Mouse (Mus musculus): ENCODE data around the gene Smc2. TPM values are rescaled to one million over a fixed set of nuclear protein-coding genes. Genes with fewer than 3 reads are reported as not detected.
"Not testable (repeated sequence)": the region's sequence is repeated elsewhere in the genome, so short reads cannot be mapped to it uniquely, and the experiment has no call there.

The Smc2 gene
- total RNA-seq (2021) = 1 to 10 TPM; 1.0 to 2.5 TPM
- long read RNA-seq, experiment 1 = 0 reads
- long read RNA-seq, experiment 2 = 0 reads

DNA sequence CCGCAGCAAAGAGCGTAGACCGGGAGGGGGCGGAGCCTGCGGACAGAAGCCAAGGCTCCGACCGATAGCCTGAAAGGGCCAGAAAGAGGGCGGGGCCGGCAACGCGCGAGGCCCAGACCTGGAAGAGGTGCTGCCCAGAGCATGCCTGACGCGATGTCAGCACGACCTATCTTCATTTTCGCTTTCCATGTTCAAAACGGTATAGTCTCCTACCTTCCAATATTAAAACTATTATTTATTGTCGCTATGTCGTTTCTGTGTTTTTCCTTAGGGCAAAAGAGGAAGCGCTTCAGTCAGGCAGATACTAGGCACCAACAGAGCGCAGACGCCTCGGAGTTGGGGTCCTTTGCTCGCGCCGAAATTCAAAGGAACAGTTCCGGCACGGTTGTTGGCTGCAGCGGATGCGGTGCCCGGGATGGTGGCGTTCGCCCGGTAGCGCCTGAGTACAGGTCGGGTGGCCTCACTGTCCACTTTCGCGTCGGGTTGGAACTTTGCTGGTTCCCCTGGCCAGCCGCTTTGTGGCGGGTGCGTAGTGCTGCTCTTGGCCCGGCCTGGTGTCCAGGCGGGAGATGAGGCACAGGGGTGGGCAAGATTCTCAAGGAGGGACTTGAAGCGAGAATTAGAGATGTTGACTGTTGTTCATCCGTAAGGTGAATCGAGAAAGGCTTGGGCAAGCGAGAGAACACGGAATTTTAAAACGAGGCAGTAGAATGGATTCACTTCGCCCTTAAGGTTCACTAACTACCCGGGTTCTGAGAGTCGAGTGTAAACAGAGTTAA lies at the start of gene Smc2:
Gene Smc2, plus strand, starts transcription at position 358 of the 779 bp plus-strand sequence.
- peak; percentile 91 for DNase-seq

- DNase-seq = no peak
These were observed 27.5 kb upstream of the Smc2 start for GRCm38 (mm10) chr4:52411587-52411986.

DNA sequence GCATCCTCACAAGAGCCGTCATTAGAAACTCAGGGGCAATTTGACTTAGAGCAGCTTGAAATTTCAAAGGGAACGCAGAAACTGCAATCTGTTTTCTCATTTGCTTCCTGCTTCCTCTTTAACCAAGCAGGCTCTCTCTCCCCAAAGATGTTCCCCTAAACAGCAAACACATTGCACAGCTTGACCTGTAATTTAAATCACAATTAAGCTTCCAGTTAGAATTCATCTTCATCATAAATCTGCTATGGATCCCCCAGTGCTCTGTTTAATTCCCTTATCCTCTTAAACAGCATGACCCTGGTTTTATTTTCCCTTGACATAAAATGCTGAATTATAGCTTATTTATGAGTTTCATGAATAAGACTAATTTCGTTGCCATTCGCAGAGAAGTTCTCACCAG lies 15.4 kb upstream of the Smc2 start:
- no peak for DNase-seq

DNA sequence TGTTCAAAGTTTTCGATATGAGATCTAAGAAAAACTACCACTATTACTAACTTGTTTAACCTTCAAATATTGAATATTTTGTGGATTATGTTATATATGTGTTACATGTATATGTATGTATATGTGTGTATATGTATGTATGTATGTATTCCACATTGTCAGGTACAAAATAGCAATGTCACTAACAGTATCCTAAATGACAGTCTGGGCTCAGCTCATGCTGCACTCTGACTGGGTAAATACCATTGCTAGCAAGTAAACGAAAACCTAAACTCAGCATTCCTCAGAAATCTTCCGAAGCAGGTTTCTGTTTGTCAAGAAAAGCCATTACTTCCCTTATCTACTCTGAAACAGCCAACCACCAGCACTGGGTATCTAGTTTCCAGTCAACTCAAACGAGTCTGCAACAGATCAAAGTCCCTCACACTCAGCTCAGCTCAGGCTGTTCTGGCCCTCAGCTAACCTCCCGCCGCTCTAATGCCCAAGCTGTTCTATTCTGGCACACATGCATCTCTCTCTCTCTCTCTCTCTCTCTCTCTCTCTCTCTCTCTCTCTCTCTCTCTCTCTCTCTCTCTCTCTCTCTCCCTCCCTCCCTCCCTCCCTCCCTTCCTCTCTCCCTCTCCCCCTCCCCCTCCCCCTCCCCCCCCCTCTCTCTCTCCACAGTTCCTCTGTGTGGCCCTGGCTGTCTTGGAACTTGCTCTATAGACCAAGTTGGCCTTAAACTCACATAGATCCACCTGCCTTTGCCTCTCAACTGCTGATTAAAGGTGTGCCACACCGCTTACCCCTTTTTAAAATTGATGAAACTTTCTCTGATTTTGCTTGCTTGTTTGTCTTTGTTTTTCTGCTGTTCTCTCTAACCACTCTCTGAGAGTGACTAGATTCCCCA lies 9.5 kb upstream of the Smc2 start:
- DNase-seq = no peak

DNA sequence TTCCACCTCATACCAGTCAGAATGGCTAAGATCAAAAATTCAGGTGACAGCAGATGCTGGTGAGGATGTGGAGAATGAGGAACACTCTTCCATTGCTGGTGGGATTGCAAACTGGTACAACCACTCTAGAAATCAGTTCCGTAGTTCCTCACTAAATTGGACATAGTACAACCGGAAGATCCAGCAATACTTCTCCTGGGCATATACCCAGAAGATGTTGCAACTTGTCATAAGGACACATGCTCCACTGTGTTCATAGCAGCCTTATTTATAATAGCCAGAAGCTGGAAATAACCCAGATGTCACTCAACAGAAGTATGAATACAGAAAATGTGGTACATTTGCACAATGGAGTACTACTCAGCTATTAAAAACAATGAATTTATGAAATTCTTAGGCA lies 3.5 kb upstream of the Smc2 start:
- not testable (repeated sequence) for DNase-seq

DNA sequence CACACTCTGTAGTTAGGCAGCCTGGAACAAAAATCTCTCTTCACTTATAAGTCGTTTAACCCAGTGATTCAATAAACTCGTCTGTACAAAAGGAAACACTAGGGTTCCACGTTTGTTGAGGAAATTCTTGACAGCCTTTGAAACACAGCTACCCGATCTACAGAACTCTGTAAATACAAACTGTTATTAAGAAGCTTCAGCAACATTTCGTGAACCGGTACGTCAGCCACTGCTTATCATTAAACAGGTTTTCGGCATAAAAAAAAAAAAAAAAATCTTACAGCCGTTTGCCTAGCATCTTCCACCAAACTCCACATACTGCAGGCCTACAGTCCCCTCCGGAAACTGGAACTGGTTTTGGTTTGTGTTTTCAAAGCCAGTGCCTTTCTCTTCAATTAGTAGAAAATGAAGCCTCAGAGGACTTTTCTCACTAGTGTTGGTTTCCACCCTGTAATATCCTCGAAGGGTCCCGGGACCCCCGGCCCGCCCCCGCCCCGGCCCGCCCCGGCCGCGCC lies 615 bp upstream of the Smc2 start:
- no peak for DNase-seq

DNA sequence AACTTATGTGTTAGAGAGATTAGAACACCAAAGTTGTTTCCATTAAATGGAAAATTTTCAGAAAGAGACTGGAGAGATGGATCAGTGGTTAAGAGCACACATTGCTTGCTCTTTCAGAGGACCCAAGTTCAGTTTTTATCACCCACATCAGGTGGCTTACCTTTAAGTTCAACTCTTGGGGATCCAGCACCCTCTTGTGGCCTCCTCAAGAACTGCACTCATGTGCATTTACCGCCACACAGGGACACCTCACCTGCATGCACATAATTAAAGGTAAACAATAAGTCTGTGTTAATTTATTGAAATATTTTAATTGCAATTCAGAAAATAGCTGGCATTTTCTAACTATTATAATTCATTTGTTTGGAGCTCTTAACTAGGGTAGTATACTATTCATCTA lies 20.7 kb downstream of the Smc2 start:
- no peak for DNase-seq

- DNase-seq = no peak
These were observed 22.3 kb downstream of the Smc2 start for GRCm38 (mm10) chr4:52461321-52461720.

DNA sequence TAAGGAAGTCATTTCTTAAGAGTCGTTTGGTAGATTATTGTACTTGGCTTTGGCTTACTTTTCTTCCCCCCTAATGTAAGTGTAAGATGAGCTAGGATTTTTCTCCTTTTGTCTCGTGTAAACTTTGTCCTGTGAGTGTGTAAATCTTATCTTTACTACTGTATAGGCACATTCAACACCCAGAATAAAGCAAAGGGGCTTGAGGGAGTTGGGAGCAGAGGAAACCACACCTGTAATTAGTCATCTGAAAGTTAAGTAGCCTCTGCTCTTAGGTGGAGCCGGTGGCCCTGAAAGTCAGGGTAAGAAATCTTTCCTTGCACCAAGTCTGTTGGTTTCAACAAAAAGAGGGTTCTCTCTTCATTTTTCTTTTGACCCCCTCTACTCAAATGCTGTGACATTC lies 34.4 kb downstream of the Smc2 start:
- DNase-seq = no peak

DNA sequence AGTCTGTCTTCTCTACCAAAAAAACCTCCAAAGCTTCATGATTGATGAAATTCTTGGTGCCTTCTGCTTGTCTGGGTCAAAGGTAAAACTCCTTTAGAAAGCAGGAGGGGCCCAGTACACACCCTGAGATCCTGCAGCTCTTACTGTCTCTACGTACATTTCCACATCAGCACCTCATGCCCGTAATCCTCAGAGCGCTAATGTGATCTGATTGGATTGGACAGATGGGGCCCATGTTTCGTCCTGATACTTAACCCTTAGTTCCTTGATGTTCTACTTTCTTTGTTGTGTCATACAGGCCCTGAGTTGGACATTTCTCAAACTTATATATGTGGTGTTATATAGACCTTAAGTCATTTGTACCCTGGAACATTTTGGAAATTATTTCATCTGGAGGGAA lies 48.4 kb downstream of the Smc2 start:
- DNase-seq = no peak

DNA sequence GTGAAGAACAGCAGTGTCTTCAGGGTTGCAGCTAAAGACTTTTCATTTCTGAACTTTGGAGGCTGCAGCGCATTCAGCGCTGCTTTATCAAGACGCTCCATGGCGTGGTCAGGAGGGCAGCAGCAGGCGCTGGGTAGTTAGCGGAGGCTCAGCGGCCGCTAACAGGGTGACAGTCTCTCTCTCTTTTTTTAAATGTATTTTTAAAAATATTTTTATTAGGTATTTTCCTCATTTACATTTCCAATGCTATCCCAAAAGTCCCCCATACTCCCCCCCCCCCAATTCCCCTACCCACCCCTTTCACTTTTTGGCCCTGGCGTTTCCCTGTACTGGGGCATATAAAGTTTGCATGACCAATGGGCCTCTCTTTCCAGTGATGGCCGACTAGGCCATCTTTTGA lies 58.1 kb downstream of the Smc2 start, which contains the start of gene Vma21-ps:
Gene Vma21-ps, minus strand, starts transcription at position 101 of the 400 bp plus-strand sequence.
- DNase-seq = not testable (repeated sequence)

DNA sequence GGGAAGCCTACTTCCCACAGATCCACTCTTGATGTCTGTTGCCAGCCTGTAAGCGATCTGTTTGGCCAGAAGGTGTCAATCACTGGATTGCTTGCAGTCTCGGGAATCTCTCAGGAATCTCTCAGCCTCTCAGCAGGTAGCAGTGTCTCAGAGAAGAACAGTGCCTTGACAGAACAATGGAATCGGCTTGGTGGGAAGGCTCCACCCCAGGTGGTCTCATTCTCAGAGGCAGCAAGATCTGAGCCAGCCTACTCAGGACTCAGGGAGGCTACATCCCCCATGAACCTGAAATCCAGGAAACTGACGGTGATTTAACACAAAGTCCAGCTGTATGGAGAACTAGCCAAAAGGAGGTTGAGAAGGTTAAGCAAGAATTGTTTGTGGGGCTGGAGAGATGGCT lies 78.5 kb downstream of the Smc2 start:
- DNase-seq = no peak

DNA sequence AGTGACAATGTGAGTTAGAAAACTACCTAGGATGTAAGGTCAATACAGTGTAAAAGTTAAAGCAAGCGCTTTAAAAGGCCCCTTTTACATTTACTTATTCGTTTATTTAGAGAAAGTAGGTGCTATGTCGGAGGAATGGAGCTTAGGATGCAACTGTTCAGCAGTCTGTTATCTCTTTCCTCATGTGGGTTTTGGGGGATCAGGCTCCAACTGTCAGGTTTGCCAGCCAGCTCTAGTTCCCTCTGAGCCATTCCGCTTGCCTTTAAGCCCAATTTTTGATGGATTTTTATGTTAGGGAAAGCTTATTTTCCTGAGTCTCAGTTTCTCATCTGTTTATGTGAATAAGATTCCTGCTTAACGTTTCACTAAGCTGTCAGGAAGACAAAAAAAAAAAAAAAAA lies 80.3 kb downstream of the Smc2 start:
- DNase-seq = no peak

- DNase-seq = no peak
These were observed 87.4 kb downstream of the Smc2 start for GRCm38 (mm10) chr4:52526464-52526863.

DNA sequence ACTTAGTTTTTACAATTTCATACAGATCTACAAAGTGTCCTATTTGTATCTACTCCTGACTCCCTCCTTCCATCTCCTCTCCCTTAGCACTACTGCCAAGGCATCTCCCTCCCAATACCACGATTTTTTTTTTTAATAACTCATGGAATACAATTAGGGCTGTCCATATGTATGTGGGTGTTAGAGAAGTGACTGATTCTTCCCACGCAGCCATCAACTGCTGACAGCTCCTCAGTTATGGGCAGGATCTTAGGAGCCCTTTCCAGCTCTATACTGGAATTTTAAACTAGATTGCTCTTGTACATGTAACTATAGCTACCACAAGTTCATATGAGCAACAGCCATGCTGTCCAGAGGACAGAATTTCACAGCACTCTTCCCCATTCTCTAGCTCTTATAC lies 91.6 kb downstream of the Smc2 start:
- DNase-seq = no peak

Other genes with a start within 250 kb of the Smc2 start
- gene Vma21-ps, start 58.0 kb downstream of the Smc2 start, total RNA-seq (2021) = not detected
- gene Toporsl, start 157.0 kb downstream of the Smc2 start, total RNA-seq (2021) = not detected

All from gastrocnemius, postnatal 25 days (tissue).